Mouse (Mus musculus): ENCODE data around the gene Utrn.

DNA sequence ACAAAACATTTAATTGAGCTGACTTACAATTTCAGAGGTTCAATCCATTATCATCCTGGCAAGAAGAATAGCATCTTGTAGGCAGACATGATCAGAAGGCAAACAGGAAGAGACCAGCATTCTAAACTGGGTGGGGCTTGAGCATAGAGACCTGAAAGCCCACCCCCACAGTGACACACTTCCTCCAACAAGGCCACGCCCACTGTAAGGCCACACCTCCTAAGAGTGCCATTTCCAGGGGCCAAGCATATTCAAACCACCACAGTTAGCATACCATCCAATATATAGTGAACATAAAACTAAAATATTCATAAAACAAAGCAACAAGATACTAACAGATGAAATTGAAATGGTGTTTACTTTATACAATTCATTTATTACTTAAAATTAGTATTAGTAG lies 283.0 kb downstream of the Utrn start:
- TF ChIP-seq CTCF (IDR thresholded peaks at IDR 0.05) (no peak), POLR2A (IDR thresholded peaks at IDR 0.05; ENCODE audit: insufficient read depth, low read depth, low read length) (no peak), EP300 (IDR thresholded peaks at IDR 0.05; ENCODE audit: insufficient read depth, low read depth, low read length) (no peak)
